Mouse (Mus musculus) intestine, postnatal 0 days (tissue): ENCODE data around the gene Erg. TPM values are rescaled to one million over a fixed set of nuclear protein-coding genes. Genes with fewer than 3 reads are reported as not detected.

Experiments
- ATAC-seq: fragments of 200-750 bp; cut with Nextera tagmentation; 2 replicates; pipeline ENCODE4 v1.8.0; 2017; ENCODE audit warnings: mild to moderate bottlenecking, moderate TSS enrichment, moderate library complexity
- H3K27ac ChIP-seq: fragments of 300-500 bp; sonication (generic); 2 replicates; pipeline ENCODE4 v1.5.1; 2014; ENCODE audit warnings: mild to moderate bottlenecking, low read depth, low read length, moderate library complexity
- H3K27me3 ChIP-seq: fragments of 300-500 bp; sonication (generic); replicated peaks from 2 replicates; pipeline ENCODE4 v1.6.1; 2014; ENCODE audit warnings: low read length, mixed read lengths; ENCODE audit not compliant: control insufficient read depth, insufficient read depth
- H3K36me3 ChIP-seq: fragments of 300-500 bp; sonication (generic); 2 replicates; pipeline ENCODE4 v1.6.1; 2014; ENCODE audit warnings: mild to moderate bottlenecking, moderate library complexity; ENCODE audit not compliant: control insufficient read depth, insufficient read depth
- H3K4me1 ChIP-seq: fragments of 300-500 bp; sonication (generic); replicated peaks from 2 replicates; pipeline ENCODE4 v1.6.1; 2014; ENCODE audit warnings: antibody characterized with exemption, low read length, mixed read lengths; ENCODE audit not compliant: control insufficient read depth, insufficient read depth
- H3K4me2 ChIP-seq: fragments of 300-500 bp; sonication (generic); replicated peaks from 2 replicates; pipeline ENCODE4 v1.6.1; 2014; ENCODE audit warnings: low read depth, mild to moderate bottlenecking, moderate library complexity
- H3K4me3 ChIP-seq: fragments of 300-500 bp; sonication (generic); 2 replicates; pipeline ENCODE4 v1.5.1; 2014; ENCODE audit warnings: low read depth, low read length
- H3K9ac ChIP-seq: fragments of 300-500 bp; sonication (generic); 2 replicates; pipeline ENCODE4 v1.6.1; 2014; ENCODE audit warnings: mild to moderate bottlenecking, low read depth, low read length
- H3K9me3 ChIP-seq: fragments of 300-500 bp; sonication (generic); 2 replicates; pipeline ENCODE4 v1.6.1; 2016; ENCODE audit warnings: mixed run types; ENCODE audit not compliant: control insufficient read depth
- CTCF ChIP-seq: sonication (generic); IDR thresholded peaks from 2 replicates; pipeline ENCODE4 v1.5.1; 2016; ENCODE audit warnings: low read depth, mild to moderate bottlenecking, control low read depth, antibody characterized with exemption, moderate library complexity
- WGBS: fragments of 180-500 bp; shearing (Covaris S2); extraction: QIAGEN DNeasy Blood & Tissue Kit; methylation state at CpG from one replicate; pipeline ENCODE4 v1.1.7; 2014; 5-methylcytosine and 5-hydroxymethylcytosine counted together
- polyA plus RNA-seq: library from polyadenylated mRNA; unstranded; fragments of >200 nt; fragmentation: Nextera tagmentation; extraction: Ambion mirVana; gene quantifications from 2 replicates; pipeline ENCODE4 v1.2.1, GENCODE M21; 2015

Gene Erg
- polyA plus RNA-seq, 1 experiment from 2014 or later: 2.0 TPM

DNA sequence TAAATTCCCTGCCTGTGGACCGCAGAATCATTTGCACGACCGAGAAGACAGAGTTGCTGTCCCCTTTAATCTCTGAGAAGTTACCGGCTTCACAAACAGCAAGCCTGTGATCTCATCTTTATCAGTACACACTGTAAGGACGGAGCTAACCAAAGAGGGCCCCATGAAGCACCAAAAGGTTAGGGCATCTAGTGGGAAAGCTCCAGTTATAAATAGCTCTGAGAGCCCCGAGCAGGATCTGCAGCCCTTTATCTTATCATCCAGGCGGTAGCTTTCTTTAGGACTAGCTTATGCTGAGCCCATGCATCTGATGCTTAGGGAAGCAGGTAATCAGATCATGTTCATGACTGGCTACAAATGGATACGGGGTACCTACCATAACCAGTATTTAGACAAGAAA is 146.6 kb downstream of the Erg start:
- Histone ChIP-seq H3K27me3 (no peaks in the 10 kb centered on the region), H3K4me2 (no peak overlapping the region), H3K4me1 (no peaks in the 10 kb centered on the region; the same call in 1 of the 2 replicates), H3K27ac (no peak overlapping the region), H3K4me3 (no peak overlapping the region), H3K36me3 (no peaks in the 10 kb centered on the region), H3K9ac (no peak overlapping the region), H3K9me3 (no peaks in the 10 kb centered on the region)
- WGBS: 18% methylated on average over 8 of the region's 8 CpGs
- no peak for ATAC-seq
- TF ChIP-seq CTCF: no peak

GRCm38 (mm10) chr16:95438848-95439540 is 147.4 kb downstream of the Erg start:
- Histone ChIP-seq H3K27ac (no peak overlapping the region; the same call in 1 of the 2 replicates), H3K9me3 (no peaks in the 10 kb centered on the region), H3K9ac (no peak overlapping the region), H3K4me2 (no peak overlapping the region), H3K4me1 (no peaks in the 10 kb centered on the region; the same call in 1 of the 2 replicates), H3K36me3 (no peaks in the 10 kb centered on the region), H3K4me3 (no peak overlapping the region), H3K27me3 (no peaks in the 10 kb centered on the region)
- no peak for TF ChIP-seq CTCF
- WGBS: 48% methylated on average over 17 of the region's 17 CpGs
- ATAC-seq: no peak

DNA sequence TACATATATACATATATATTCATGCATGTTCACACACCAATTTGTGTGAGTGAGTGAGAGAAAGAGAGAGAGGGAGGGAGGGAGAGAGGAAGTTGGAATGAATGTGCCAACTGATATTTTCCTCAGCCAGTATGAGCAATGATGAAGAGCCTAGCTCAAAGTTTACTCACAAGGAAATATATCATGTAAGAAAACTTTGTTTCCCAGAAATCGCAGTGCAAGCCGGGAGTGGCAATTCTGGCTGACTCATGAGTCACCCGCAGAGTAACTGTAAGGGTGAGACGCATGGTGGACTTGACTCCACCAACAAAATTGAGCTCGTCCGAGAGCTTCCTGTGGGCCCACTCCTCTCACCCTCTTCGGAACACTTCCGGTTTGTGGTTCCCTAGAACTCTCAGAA is 149.8 kb downstream of the Erg start:
- no peak overlapping the region for H3K4me3 ChIP-seq
- no peaks in the 10 kb centered on the region for H3K27me3 ChIP-seq
- 62% methylated on average over 8 of the region's 8 CpGs for WGBS
- no peak overlapping the region for H3K4me2 ChIP-seq
- no peak overlapping the region for H3K27ac ChIP-seq
- TF ChIP-seq CTCF: no peak
- H3K9me3 ChIP-seq: no peaks in the 10 kb centered on the region
- no peak for ATAC-seq
- H3K9ac ChIP-seq: no peak overlapping the region
- no peaks in the 10 kb centered on the region; the same call in 1 of the 2 replicates for H3K4me1 ChIP-seq
- H3K36me3 ChIP-seq: no peaks in the 10 kb centered on the region

DNA sequence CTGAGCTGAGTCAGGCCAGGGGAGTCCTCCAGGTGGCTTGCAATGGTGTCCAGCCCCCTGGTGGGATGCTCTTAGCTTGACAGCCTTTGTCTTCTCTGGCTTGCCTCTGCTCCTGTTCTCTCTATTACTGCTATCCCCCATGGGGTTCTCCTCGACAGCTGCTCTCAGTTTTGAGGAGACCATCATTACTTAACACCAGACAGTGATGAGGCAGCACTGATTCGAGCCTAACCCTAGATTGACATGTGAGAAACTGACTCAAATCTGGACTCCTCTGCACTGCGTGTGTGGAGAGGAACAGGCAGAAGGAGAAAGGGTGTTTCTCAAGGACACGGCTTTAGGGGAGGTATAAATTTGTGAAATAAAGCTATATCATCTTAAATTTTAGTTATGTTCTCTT is 150.3 kb downstream of the Erg start:
- no peak overlapping the region for H3K4me3 ChIP-seq
- H3K27me3 ChIP-seq: no peaks in the 10 kb centered on the region
- no peak overlapping the region for H3K9ac ChIP-seq
- no peaks in the 10 kb centered on the region for H3K36me3 ChIP-seq
- H3K4me2 ChIP-seq: no peak overlapping the region
- H3K27ac ChIP-seq: no peak overlapping the region
- no peaks in the 10 kb centered on the region for H3K9me3 ChIP-seq
- no peak for TF ChIP-seq CTCF
- ATAC-seq: no peak
- H3K4me1 ChIP-seq: no peaks in the 10 kb centered on the region; the same call in 1 of the 2 replicates
- 74% methylated on average over 4 of the region's 4 CpGs for WGBS

GRCm38 (mm10) chr16:95434434-95434833 is 152.0 kb downstream of the Erg start:
- Histone ChIP-seq H3K9ac (no peak overlapping the region), H3K27me3 (no peaks in the 10 kb centered on the region), H3K4me3 (no peak overlapping the region), H3K4me2 (no peak overlapping the region), H3K36me3 (no peaks in the 10 kb centered on the region), H3K4me1 (no peaks in the 10 kb centered on the region; the same call in 1 of the 2 replicates), H3K9me3 (no peaks in the 10 kb centered on the region), H3K27ac (no peak overlapping the region)
- TF ChIP-seq CTCF: no peak
- no peak for ATAC-seq
- WGBS: 89% methylated on average over 8 of the region's 8 CpGs

DNA sequence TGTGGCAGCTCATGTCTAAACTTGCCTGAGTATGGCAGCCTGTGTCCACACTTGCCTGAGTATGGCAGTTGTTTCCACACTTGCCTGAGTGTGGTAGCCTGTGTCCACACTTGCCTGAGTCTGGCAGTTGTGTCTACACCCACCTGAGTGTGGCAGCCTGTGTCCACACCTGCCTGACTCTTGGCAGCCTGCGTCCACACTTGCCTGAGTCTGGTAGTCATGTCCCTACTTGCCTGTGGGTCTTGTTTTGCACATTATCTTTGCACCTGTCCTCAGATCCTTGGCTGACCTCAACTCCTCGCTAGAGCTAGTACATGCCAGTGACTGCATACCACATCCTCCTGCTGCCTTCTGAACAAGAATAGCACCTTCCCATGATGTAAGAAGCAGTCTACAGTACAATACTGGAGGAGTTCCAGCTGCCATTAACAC is 153.8 kb downstream of the Erg start:
- no peak for ATAC-seq
- Histone ChIP-seq H3K4me2 (no peak overlapping the region), H3K9me3 (no peaks in the 10 kb centered on the region), H3K27me3 (no peaks in the 10 kb centered on the region), H3K27ac (no peak overlapping the region), H3K4me3 (no peak overlapping the region), H3K4me1 (no peaks in the 10 kb centered on the region), H3K9ac (no peak overlapping the region), H3K36me3 (no peaks in the 10 kb centered on the region)
- TF ChIP-seq CTCF: no peak
- 84% methylated on average over 2 of the region's 2 CpGs for whole genome bisulfite sequencing

DNA sequence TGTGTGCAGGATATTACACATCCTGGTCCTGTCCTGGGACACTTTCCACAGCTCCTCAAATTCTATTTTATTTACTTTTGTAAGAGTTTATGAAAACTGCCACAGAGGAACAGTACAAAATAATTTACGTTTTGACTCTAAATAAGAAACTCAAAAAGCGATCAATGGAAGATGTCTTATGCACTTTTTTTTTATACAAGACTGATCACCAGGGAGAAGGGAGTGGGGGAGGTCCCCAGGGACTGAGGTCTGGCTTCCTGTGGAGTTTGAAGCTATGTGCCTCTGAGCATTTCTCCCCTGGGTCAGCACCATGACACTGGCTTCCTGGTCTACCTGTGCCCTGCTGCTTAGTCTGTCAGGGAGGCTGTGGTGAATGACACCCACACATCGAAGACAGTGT is 156.5 kb downstream of the Erg start:
- Histone ChIP-seq H3K27me3 (no peaks in the 10 kb centered on the region), H3K9me3 (no peaks in the 10 kb centered on the region), H3K4me3 (no peak overlapping the region), H3K27ac (no peak overlapping the region), H3K4me1 (no peaks in the 10 kb centered on the region), H3K36me3 (no peaks in the 10 kb centered on the region), H3K9ac (no peak overlapping the region), H3K4me2 (no peak overlapping the region)
- ATAC-seq: no peak
- TF ChIP-seq CTCF: no peak
- 78% methylated on average over 3 of the region's 3 CpGs for WGBS
